Mouse (Mus musculus) limb, embryonic 15.5 days (tissue): ENCODE measurements around the gene Ankrd10. TPM values are rescaled to one million over a fixed set of nuclear protein-coding genes. Genes with fewer than 3 reads are reported as not detected.
A peak's percentile ranks its signal among the peaks of the same experiment; 100 is the strongest.

Experiments
- ATAC-seq: fragments of 200-750 bp; cut with Nextera tagmentation; 2 replicates; pipeline ENCODE4 v1.8.0; 2017; ENCODE audit warnings: low read depth, moderate TSS enrichment; ENCODE audit not compliant: insufficient number of reproducible peaks, low FRiP score, low TSS enrichment
- H3K27ac ChIP-seq: fragments of 300-500 bp; sonication (generic); 2 replicates; pipeline ENCODE4 v1.5.1; 2015; ENCODE audit warnings: moderate library complexity, mild to moderate bottlenecking, inconsistent platforms
- H3K27me3 ChIP-seq: fragments of 300-500 bp; sonication (generic); 2 replicates; pipeline ENCODE4 v1.6.1; 2015; ENCODE audit warnings: inconsistent platforms
- H3K36me3 ChIP-seq: fragments of 300-500 bp; sonication (generic); 2 replicates; pipeline ENCODE4 v1.6.1; 2015; ENCODE audit warnings: inconsistent platforms
- H3K4me1 ChIP-seq: fragments of 300-500 bp; sonication (generic); 2 replicates; pipeline ENCODE4 v1.6.1; 2015; ENCODE audit warnings: inconsistent platforms
- H3K4me2 ChIP-seq: fragments of 300-500 bp; sonication (generic); 2 replicates; pipeline ENCODE4 v1.6.1; 2015; ENCODE audit warnings: mild to moderate bottlenecking, inconsistent platforms
- H3K4me3 ChIP-seq: fragments of 300-500 bp; sonication (generic); 2 replicates; pipeline ENCODE4 v1.5.1; 2015; ENCODE audit warnings: mild to moderate bottlenecking, inconsistent platforms
- H3K9ac ChIP-seq: fragments of 300-500 bp; sonication (generic); 2 replicates; pipeline ENCODE4 v1.6.1; 2015; ENCODE audit warnings: inconsistent platforms
- H3K9me3 ChIP-seq: fragments of 300-500 bp; sonication (generic); 2 replicates; pipeline ENCODE4 v1.6.1; 2016; ENCODE audit warnings: inconsistent platforms
- WGBS: fragments of 180-500 bp; shearing (Covaris S2); methylation state at CpG from one replicate; pipeline ENCODE4 v1.1.7; 2015; 5-methylcytosine and 5-hydroxymethylcytosine counted together
- polyA plus RNA-seq: library from polyadenylated mRNA; unstranded; fragments of >200 nt; fragmentation: Nextera tagmentation; extraction: Ambion mirVana; gene quantifications from 2 replicates; pipeline ENCODE4 v1.2.1, GENCODE M21; 2015

The Ankrd10 gene
- polyA plus RNA-seq, 1 experiment from 2014 or later: 83.0 TPM

- H3K9me3 ChIP-seq: no peaks in the 10 kb centered on the region
- 34% methylated on average over 14 of the region's 14 CpGs for WGBS
- H3K27me3 ChIP-seq: no peaks in the 10 kb centered on the region
- no peak overlapping the region for H3K4me3 ChIP-seq
- H3K36me3 ChIP-seq: peaks cover 12% of the 10 kb centered on the region
- ATAC-seq: peak; percentile 60
- H3K4me2 ChIP-seq: 0 out of 2 replicates have a peak overlapping the region, but pooled peaks have one; percentile 14
- no peak overlapping the region for H3K9ac ChIP-seq
- H3K4me1 ChIP-seq: no peaks in the 10 kb centered on the region
- no peak overlapping the region for H3K27ac ChIP-seq
Observed at GRCm38 (mm10) chr8:11602006-11602680, 33.4 kb downstream of the Ankrd10 start.

- 82% methylated on average over 5 of the region's 5 CpGs for WGBS
Observed at GRCm38 (mm10) chr8:11600301-11600951, 35.1 kb downstream of the Ankrd10 start.

GRCm38 (mm10) chr8:11593222-11593884 lies 42.2 kb downstream of the Ankrd10 start:
- no peak overlapping the region for H3K4me2 ChIP-seq
- H3K4me3 ChIP-seq: no peak overlapping the region
- no peaks in the 10 kb centered on the region for H3K27me3 ChIP-seq
- 71% methylated on average over 12 of the region's 12 CpGs for WGBS
- H3K27ac ChIP-seq: no peak overlapping the region
- H3K4me1 ChIP-seq: peaks cover 7% of the 10 kb centered on the region
- H3K9ac ChIP-seq: no peak overlapping the region
- ATAC-seq: no peak
- no peaks in the 10 kb centered on the region for H3K36me3 ChIP-seq
- no peaks in the 10 kb centered on the region for H3K9me3 ChIP-seq

More at GRCm38 (mm10) chr8:11600301-11600951, 35.1 kb downstream of the Ankrd10 start:
- Histone ChIP-seq H3K4me1 (no peaks in the 10 kb centered on the region), H3K4me3 (no peak overlapping the region), H3K9ac (no peak overlapping the region), H3K36me3 (peaks cover 5% of the 10 kb centered on the region), H3K9me3 (no peaks in the 10 kb centered on the region), H3K27ac (no peak overlapping the region), H3K27me3 (no peaks in the 10 kb centered on the region), H3K4me2 (no peak overlapping the region)
- ATAC-seq: no peak

GRCm38 (mm10) chr8:11592296-11592695 lies 43.3 kb downstream of the Ankrd10 start:
- H3K4me3 ChIP-seq: no peak overlapping the region
- 45% methylated on average over 13 of the region's 13 CpGs for WGBS
- no peak overlapping the region for H3K4me2 ChIP-seq
- H3K9ac ChIP-seq: no peak overlapping the region
- no peaks in the 10 kb centered on the region for H3K27me3 ChIP-seq
- H3K36me3 ChIP-seq: no peaks in the 10 kb centered on the region
- peaks cover 7% of the 10 kb centered on the region for H3K4me1 ChIP-seq
- no peaks in the 10 kb centered on the region for H3K9me3 ChIP-seq
- no peak for ATAC-seq
- no peak overlapping the region for H3K27ac ChIP-seq

GRCm38 (mm10) chr8:11591837-11592236 lies 43.7 kb downstream of the Ankrd10 start:
- no peak overlapping the region for H3K27ac ChIP-seq
- H3K36me3 ChIP-seq: no peaks in the 10 kb centered on the region
- H3K27me3 ChIP-seq: no peaks in the 10 kb centered on the region
- no peak for ATAC-seq
- H3K9me3 ChIP-seq: no peaks in the 10 kb centered on the region
- no peak overlapping the region for H3K4me3 ChIP-seq
- no peak overlapping the region for H3K9ac ChIP-seq
- H3K4me1 ChIP-seq: peaks cover 7% of the 10 kb centered on the region
- H3K4me2 ChIP-seq: no peak overlapping the region
- WGBS: 58% methylated on average over 4 of the region's 4 CpGs

- Histone ChIP-seq H3K9me3 (no peaks in the 10 kb centered on the region), H3K27ac (peak overlapping the region; percentile 90), H3K36me3 (no peaks in the 10 kb centered on the region), H3K4me3 (no peak overlapping the region), H3K4me2 (no peak overlapping the region), H3K4me1 (peaks cover 17% of the 10 kb centered on the region), H3K27me3 (no peaks in the 10 kb centered on the region), H3K9ac (no peak overlapping the region)
- 20% methylated on average over 2 of the region's 2 CpGs for WGBS
- ATAC-seq: no peak
Observed at GRCm38 (mm10) chr8:11586374-11586745, 49.2 kb downstream of the Ankrd10 start.

- Histone ChIP-seq H3K4me3 (no peak overlapping the region), H3K36me3 (no peaks in the 10 kb centered on the region), H3K9ac (no peak overlapping the region), H3K4me1 (peaks cover 17% of the 10 kb centered on the region), H3K27me3 (no peaks in the 10 kb centered on the region), H3K9me3 (no peaks in the 10 kb centered on the region), H3K27ac (peak overlapping the region; percentile 90), H3K4me2 (peak overlapping the region; percentile 39)
- 28% methylated on average over 21 of the region's 21 CpGs for whole genome bisulfite sequencing
- peak; percentile 84; the same call in 1 of the 2 replicates for ATAC-seq
Observed at GRCm38 (mm10) chr8:11585513-11586373, 49.8 kb downstream of the Ankrd10 start.

GRCm38 (mm10) chr8:11575604-11576384 lies 59.8 kb downstream of the Ankrd10 start:
- Histone ChIP-seq H3K27ac (peak overlapping the region; percentile 69), H3K27me3 (no peaks in the 10 kb centered on the region), H3K4me2 (no peak overlapping the region), H3K9me3 (no peaks in the 10 kb centered on the region), H3K4me1 (peaks cover 21% of the 10 kb centered on the region), H3K9ac (no peak overlapping the region), H3K36me3 (no peaks in the 10 kb centered on the region), H3K4me3 (no peak overlapping the region)
- WGBS: 37% methylated on average over 16 of the region's 16 CpGs
- no peak; the same call in 1 of the 2 replicates for ATAC-seq

GRCm38 (mm10) chr8:11574911-11575603 lies 60.5 kb downstream of the Ankrd10 start:
- Histone ChIP-seq H3K4me3 (no peak overlapping the region), H3K4me2 (no peak overlapping the region), H3K9me3 (no peaks in the 10 kb centered on the region)

GRCm38 (mm10) chr8:11572428-11572827 lies 63.1 kb downstream of the Ankrd10 start:
- Histone ChIP-seq H3K36me3 (peaks cover 3% of the 10 kb centered on the region; the same call in 1 of the 2 replicates), H3K27me3 (no peaks in the 10 kb centered on the region), H3K4me3 (no peak overlapping the region), H3K4me2 (no peak overlapping the region), H3K4me1 (peaks cover 36% of the 10 kb centered on the region), H3K9me3 (no peaks in the 10 kb centered on the region), H3K27ac (no peak overlapping the region), H3K9ac (no peak overlapping the region)
- ATAC-seq: no peak
- WGBS: 77% methylated on average over 6 of the region's 6 CpGs

More at GRCm38 (mm10) chr8:11574911-11575603, 60.5 kb downstream of the Ankrd10 start:
- WGBS: 43% methylated on average over 9 of the region's 9 CpGs
- Histone ChIP-seq H3K27ac (peak overlapping the region; percentile 69), H3K36me3 (no peaks in the 10 kb centered on the region), H3K27me3 (no peaks in the 10 kb centered on the region), H3K4me1 (peaks cover 22% of the 10 kb centered on the region), H3K9ac (no peak overlapping the region)
- ATAC-seq: no peak
